Mouse (Mus musculus) brain, embryonic 14.5 days (tissue): ENCODE data around the gene Ermp1.

Experiments
- CTCF ChIP-seq: fragments of 200-500 bp; IDR thresholded peaks from 2 replicates; pipeline ENCODE4 v1.5.1; 2012; ENCODE audit warnings: inconsistent platforms, mild to moderate bottlenecking, moderate library complexity, borderline replicate concordance; ENCODE audit not compliant: insufficient read depth, insufficient read length; ENCODE audit errors: extremely low read depth
- POLR2A ChIP-seq: fragments of 200-500 bp; IDR thresholded peaks from 2 replicates; pipeline ENCODE4 v1.6.1; 2012; ENCODE audit warnings: mild to moderate bottlenecking, inconsistent platforms, borderline replicate concordance; ENCODE audit not compliant: poor library complexity, insufficient read depth, insufficient read length, severe bottlenecking; ENCODE audit errors: extremely low read depth

GRCm38 (mm10) chr19:29647651-29648549 is at the start of gene Ermp1:
- TF ChIP-seq CTCF (peak; percentile 96), POLR2A (peak; percentile 97)
